Mouse (Mus musculus) CH12.LX (cell line): Measurements from ENCODE around the gene Hopx.

Experiments used
- JUN ChIP-seq: IDR thresholded peaks from 2 replicates; pipeline ENCODE4 v1.6.1; 2011; ENCODE audit warnings: low read depth, mild to moderate bottlenecking, low read length, improper control_type of control experiment, moderate library complexity; ENCODE audit not compliant: insufficient read depth
- TBP ChIP-seq: conservative IDR thresholded peaks from 2 replicates; pipeline ENCODE4 v1.6.1; 2011; ENCODE audit warnings: low read depth, low read length, improper control_type of control experiment

DNA sequence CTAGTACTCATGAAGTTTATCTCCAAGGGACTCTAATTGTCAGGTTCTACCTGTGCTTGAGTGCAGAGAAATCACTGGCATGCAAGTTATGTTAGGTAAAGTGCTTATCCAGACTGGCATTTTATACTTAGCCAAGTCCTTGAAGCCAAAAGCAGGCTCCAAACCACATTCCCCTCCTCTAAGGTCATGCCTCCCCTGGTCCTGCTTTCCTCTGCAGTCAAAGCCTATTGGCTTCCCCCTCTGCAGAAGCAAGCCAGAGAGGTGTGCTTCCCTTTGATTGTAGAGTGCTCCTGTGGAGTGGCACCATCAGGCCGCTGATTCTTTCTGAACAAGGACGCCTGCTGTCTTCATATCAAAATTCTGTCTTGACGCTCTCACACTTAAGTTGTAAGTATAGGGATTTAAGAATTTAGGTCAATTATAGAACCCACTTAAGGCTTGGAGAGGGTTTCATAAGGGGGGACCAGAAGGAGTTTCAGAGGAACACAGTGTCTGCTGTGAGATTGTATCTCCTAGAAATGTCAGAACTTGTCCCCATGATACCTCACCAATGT lies 11.6 kb upstream of the Hopx start:
- no peak for TF ChIP-seq TBP
- no peak for TF ChIP-seq JUN
